Mouse (Mus musculus) bone marrow, adult 2 months (tissue): ENCODE results near the gene Eva1b. TPM values are rescaled to one million over a fixed set of nuclear protein-coding genes. Genes with fewer than 3 reads are reported as not detected.
A peak's percentile ranks its signal among the peaks of the same experiment; 100 is the strongest.

Source experiments
- H3K27ac ChIP-seq: fragments of 200-500 bp; 2 replicates; pipeline ENCODE4 v1.5.1; 2012; ENCODE audit warnings: low read depth, mild to moderate bottlenecking, control low read depth, inconsistent platforms, low read length; ENCODE audit not compliant: control insufficient read depth, poor library complexity, insufficient read depth
- H3K4me1 ChIP-seq: fragments of 200-500 bp; 2 replicates; pipeline ENCODE4 v1.6.1; 2011; ENCODE audit warnings: low read length; ENCODE audit not compliant: control insufficient read depth, insufficient read depth
- H3K4me3 ChIP-seq: fragments of 200-500 bp; replicated peaks from 2 replicates; pipeline ENCODE3; 2011; ENCODE audit warnings: mild to moderate bottlenecking, low read depth, low read length, control low read depth; ENCODE audit not compliant: control insufficient read depth
- CTCF ChIP-seq: fragments of 200-500 bp; IDR thresholded peaks from 2 replicates; pipeline ENCODE4 v1.5.1; 2011; ENCODE audit warnings: low read length, control low read depth; ENCODE audit not compliant: control insufficient read depth, insufficient read depth
- POLR2A ChIP-seq: fragments of 200-500 bp; IDR thresholded peaks from 2 replicates; pipeline ENCODE4 v1.6.1; 2011; ENCODE audit warnings: low read depth, mild to moderate bottlenecking, control low read depth, low read length, borderline replicate concordance; ENCODE audit not compliant: control insufficient read depth
- WGBS: fragments of 180-500 bp; shearing (Covaris S2); methylation state at CpG from one replicate; pipeline ENCODE4 v1.1.7; 2018; 5-methylcytosine and 5-hydroxymethylcytosine counted together
- polyA plus RNA-seq: library from polyadenylated mRNA; stranded (reverse); fragments of >200 nt; gene quantifications from 2 replicates; pipeline ENCODE4 v1.2.4, GENCODE M21; 2011; ENCODE audit warnings: low replicate concordance; ENCODE audit not compliant: missing spikeins, insufficient read depth, insufficient read length

The Eva1b gene
- polyA plus RNA-seq, 1 experiment, result 7.1 TPM

DNA sequence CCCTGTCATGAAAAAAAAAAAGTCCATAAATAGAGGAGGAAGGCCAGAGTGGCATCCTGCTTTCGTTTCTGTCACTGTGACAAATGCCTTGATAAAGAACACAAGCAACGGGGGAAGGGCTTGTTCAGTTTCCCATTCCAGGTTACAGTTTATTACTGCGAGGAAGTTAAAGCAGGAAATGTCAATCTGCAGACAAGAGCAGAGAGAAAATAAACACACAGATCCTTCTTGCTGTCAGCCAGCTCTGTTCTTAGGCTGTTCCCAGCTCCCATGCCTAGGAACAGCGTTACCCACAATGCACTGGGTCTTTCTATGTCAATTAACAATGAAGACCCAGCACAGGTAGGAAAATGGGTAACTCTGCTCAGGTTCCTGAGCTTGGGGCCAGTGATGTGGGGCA is 7.6 kb downstream of the Eva1b start:
- WGBS, result 17% methylated on average over 4 of the region's 4 CpGs
- Histone ChIP-seq H3K4me3 (no peak overlapping the region), H3K27ac (no peak overlapping the region), H3K4me1 (no peaks in the 10 kb centered on the region)
- no peak for TF ChIP-seq CTCF
- TF ChIP-seq POLR2A, result no peak

- Histone ChIP-seq H3K4me1 (no peaks in the 10 kb centered on the region), H3K4me3 (no peak overlapping the region), H3K27ac (no peak overlapping the region)
- WGBS, result 64% methylated on average over 2 of the region's 2 CpGs
- no peak for TF ChIP-seq CTCF
- TF ChIP-seq POLR2A, result no peak
These were observed 8.3 kb downstream of the Eva1b start for GRCm38 (mm10) chr4:126155869-126156268.

DNA sequence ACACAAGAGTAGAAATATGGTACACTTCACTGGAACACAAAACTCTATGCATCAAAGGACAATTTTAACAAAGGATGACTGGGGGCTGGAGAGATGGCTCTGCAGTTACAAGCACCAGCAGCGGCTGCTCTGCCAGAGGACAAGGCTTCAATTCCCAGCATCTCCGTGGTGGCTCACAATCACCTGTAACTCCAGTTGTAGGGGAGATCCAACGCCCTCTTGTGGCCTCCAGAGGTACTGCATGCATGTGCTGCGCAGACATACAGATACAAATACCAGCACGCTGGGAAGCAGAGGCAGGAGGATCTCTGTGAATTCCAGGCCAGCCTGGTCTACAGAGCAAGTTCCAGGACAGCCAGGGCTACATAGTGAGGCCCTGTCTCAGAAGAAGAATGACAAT is 9.1 kb downstream of the Eva1b start:
- 65% methylated on average over 5 of the region's 5 CpGs for WGBS
- Histone ChIP-seq H3K27ac (no peak overlapping the region), H3K4me3 (no peak overlapping the region), H3K4me1 (no peaks in the 10 kb centered on the region)
- TF ChIP-seq CTCF (peak; percentile 81), POLR2A (no peak)

- no peaks in the 10 kb centered on the region for H3K4me1 ChIP-seq
- no peak overlapping the region for H3K27ac ChIP-seq
- H3K4me3 ChIP-seq, result no peak overlapping the region
- 72% methylated on average over 6 of the region's 6 CpGs for WGBS
- TF ChIP-seq CTCF (peak; percentile 41), POLR2A (no peak)
These were observed 10.0 kb downstream of the Eva1b start for GRCm38 (mm10) chr4:126157562-126157961.

- H3K4me3 ChIP-seq, result no peak overlapping the region
- 67% methylated on average over 8 of the region's 8 CpGs for WGBS
- no peak overlapping the region for H3K27ac ChIP-seq
- no peak for TF ChIP-seq CTCF
- no peak for TF ChIP-seq POLR2A
- no peaks in the 10 kb centered on the region; the same call in 1 of the 2 replicates for H3K4me1 ChIP-seq
These were observed 11.9 kb downstream of the Eva1b start for GRCm38 (mm10) chr4:126159455-126159854.

- Histone ChIP-seq H3K4me1 (no peaks in the 10 kb centered on the region; the same call in 1 of the 2 replicates), H3K27ac (no peak overlapping the region), H3K4me3 (no peak overlapping the region)
- no peak for TF ChIP-seq CTCF
- no peak for TF ChIP-seq POLR2A
- WGBS, result 90% methylated on average over 8 of the region's 8 CpGs
These were observed 13.4 kb downstream of the Eva1b start for GRCm38 (mm10) chr4:126160981-126161380.

- 87% methylated on average over 6 of the region's 6 CpGs for WGBS
- no peak overlapping the region for H3K4me3 ChIP-seq
- H3K27ac ChIP-seq, result no peak overlapping the region
- TF ChIP-seq CTCF (no peak), POLR2A (no peak)
- H3K4me1 ChIP-seq, result no peaks in the 10 kb centered on the region; the same call in 1 of the 2 replicates
These were observed 13.9 kb downstream of the Eva1b start for GRCm38 (mm10) chr4:126161456-126161855.

- no peaks in the 10 kb centered on the region; the same call in 1 of the 2 replicates for H3K4me1 ChIP-seq
- no peak overlapping the region for H3K27ac ChIP-seq
- no peak for TF ChIP-seq POLR2A
- TF ChIP-seq CTCF, result no peak
- 82% methylated on average over 9 of the region's 9 CpGs for WGBS
- no peak overlapping the region for H3K4me3 ChIP-seq
These were observed 14.4 kb downstream of the Eva1b start for GRCm38 (mm10) chr4:126161986-126162385.

DNA sequence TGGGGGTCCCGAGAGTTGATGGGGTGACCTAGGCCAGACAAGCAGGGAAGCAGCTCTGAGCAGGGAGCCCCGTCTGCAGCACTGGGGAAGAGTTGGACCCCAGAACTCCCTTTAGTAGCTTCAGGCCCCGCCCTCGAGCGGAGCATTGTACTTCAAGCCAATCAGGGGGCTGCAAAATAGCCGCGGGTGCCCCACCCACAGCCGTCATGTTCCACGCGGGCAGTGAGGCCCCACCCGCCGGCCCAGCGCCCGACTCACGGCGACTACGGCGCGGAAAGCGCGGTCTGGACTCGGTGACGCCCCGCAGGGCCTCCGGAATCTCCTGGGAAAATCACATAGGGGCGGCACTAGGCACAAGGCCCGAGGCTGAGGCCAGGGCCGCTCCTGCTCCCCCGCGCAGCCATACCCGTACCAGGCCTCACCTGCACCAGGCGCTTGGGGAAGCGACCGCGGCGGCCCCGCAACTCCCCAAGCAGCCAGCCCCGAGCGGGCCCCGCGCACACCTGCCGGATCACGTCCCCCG is 15.1 kb downstream of the Eva1b start:
- Histone ChIP-seq H3K4me3 (peak overlapping the region; percentile 43), H3K4me1 (no peaks in the 10 kb centered on the region; the same call in 1 of the 2 replicates), H3K27ac (peak overlapping the region; percentile 28; the same call in 1 of the 2 replicates)
- WGBS, result 2% methylated on average over 44 of the region's 44 CpGs
- TF ChIP-seq POLR2A (peak; percentile 22; the same call in 1 of the 2 replicates), CTCF (no peak)
